Mouse (Mus musculus) inflammation-experienced regulatory T-cells (primary cell): ENCODE measurements around the gene Nop9. TPM values are rescaled to one million over a fixed set of nuclear protein-coding genes. Genes with fewer than 3 reads are reported as not detected.

Experiments used
- polyA plus RNA-seq, 2 experiments: library from polyadenylated mRNA; unstranded; fragments of 100-300 nt; shearing (Covaris generic); gene quantifications; one replicate each; pipeline ENCODE4 v1.2.1; 2017

The Nop9 gene
- 10 to 100 TPM; 45.0 to 53.1 TPM for polyA plus RNA-seq

DNA sequence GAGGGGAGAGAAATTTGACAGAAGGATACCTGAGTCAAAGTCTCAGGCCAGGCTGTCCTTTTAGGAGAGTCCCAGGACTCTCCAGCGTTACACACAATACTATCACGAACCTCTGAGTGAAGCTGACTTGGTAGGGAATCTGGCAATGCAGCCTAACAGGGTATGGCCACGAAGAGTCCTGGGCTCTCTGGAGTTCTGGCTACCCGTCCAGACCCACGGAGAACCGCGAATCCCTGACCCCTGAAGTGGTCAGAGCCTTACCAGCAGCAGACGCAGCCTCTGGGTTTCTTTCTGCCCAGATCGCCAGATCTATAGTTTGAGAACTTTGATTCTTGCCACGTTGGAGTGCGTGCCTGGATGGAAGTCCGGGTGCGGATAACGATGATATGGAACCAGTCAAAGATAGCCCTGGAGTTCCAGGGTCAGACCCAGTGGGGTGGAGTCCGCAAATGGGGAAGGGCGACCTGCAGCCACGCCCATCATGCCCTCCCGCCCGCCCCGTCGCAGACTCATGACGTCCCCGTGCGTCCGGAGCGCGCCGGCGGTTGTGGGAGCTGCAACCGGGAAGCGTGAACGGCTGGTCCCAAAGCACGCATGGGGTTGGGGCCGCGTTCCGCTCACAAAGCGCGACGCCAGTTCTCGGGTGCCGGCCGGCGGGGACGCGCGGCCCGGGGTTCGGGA is at the start of gene Nop9, which contains the start of gene Dhrs1:
TSS of gene Nop9 (plus strand) at position 514 of the 681 bp plus-strand sequence.
TSS of gene Dhrs1 (minus strand) at position 511 of the 681 bp plus-strand sequence.

GRCm38 (mm10) chr14:55713729-55714122 is 31.8 kb upstream of the Nop9 start, which contains the start of gene Tgm1:
Tgm1 (minus strand) TSS chr14:55713926.

GRCm38 (mm10) chr14:55721700-55722437 is 23.6 kb upstream of the Nop9 start, which contains the start of gene Rabggta:
Rabggta (minus strand) TSS chr14:55722263.

GRCm38 (mm10) chr14:55758363-55758784 is 12.9 kb downstream of the Nop9 start, which contains the start of gene Cideb:
Cideb (minus strand) TSS chr14:55758458.

GRCm38 (mm10) chr14:55761163-55761562 is 15.7 kb downstream of the Nop9 start, which contains the start of gene Ltb4r2:
Ltb4r2 (plus strand) TSS chr14:55761428.

DNA sequence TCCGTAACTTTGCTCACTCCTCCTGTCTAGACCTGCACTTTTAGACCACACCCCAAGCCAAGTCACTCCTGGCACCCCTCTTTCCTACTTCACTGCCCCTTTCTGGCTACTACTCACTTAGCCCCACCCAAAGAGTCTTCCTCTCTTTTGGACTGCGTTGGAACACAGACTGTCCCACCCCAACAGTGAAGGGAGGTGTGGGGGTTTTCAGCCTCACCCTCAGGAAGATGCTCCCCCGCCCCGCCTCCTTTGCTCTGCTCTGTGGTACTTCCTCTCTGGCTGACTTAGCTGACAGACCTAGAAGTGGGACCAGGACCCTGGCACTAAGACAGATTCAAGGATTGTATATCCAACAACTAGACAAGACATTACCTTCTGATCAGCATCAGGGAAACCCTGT is 20.2 kb downstream of the Nop9 start, which contains the start of gene Ltb4r1:
TSS of gene Ltb4r1 (plus strand) at position 267 of the 400 bp plus-strand sequence.

DNA sequence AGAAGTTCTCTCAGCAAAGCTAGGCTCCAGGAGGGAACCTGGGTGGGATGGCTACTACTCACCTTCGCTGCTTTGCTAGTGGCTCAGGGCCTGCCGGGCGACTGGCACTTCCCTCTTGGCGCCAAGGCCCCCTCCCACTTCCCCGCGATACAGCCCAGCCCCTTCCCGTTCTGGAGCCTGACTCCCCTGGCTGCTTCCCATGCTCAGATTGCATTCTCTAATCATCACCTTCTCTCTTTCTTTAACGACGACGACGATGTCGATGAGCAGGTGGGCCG is 38.4 kb downstream of the Nop9 start, which contains the start of gene Adcy4:
TSS of gene Adcy4 (minus strand) at position 138 of the 278 bp plus-strand sequence.

GRCm38 (mm10) chr14:55788256-55789050 is 43.0 kb downstream of the Nop9 start, which contains the start of gene Ripk3:
Ripk3 (minus strand) TSS chr14:55788865.

Other genes with a start within 250 kb of the Nop9 start
- 1 to 10 TPM in 1 of 2 experiments, under 1 TPM in 1; 0.18 to 1.1 TPM for gene Cpne6, start 235.2 kb upstream of the Nop9 start, polyA plus RNA-seq
- gene Nrl, start 220.7 kb upstream of the Nop9 start, polyA plus RNA-seq: 1 to 10 TPM in 1 of 2 experiments, under 1 TPM in 1; 0.36 to 1.6 TPM
- 10 to 100 TPM; 21.5 to 51.6 TPM for gene Pck2, start 205.4 kb upstream of the Nop9 start, polyA plus RNA-seq
- gene Dcaf11, start 185.7 kb upstream of the Nop9 start, polyA plus RNA-seq: 100 to 1,000 TPM; 141 to 145 TPM
- gene A730061H03Rik, start 185.3 kb upstream of the Nop9 start, polyA plus RNA-seq: 1 to 10 TPM; 4.4 to 6.9 TPM
- gene Fitm1, start 170.1 kb upstream of the Nop9 start, polyA plus RNA-seq: not detected
- 1,000 to 10,000 TPM; 1,004 to 1,125 TPM for gene Psme1, start 167.6 kb upstream of the Nop9 start, polyA plus RNA-seq
- 10 to 100 TPM; 32.7 to 34.1 TPM for gene Emc9, start 160.4 kb upstream of the Nop9 start, polyA plus RNA-seq
- 100 to 1,000 TPM; 686 to 830 TPM for gene Psme2, start 154.6 kb upstream of the Nop9 start, polyA plus RNA-seq
- 10 to 100 TPM; 61.0 to 75.2 TPM for gene Rnf31, start 154.0 kb upstream of the Nop9 start, polyA plus RNA-seq
- 100 to 1,000 TPM; 149 to 175 TPM for gene Irf9, start 142.1 kb upstream of the Nop9 start, polyA plus RNA-seq
- 10 to 100 TPM in 1 of 2 experiments, 1 to 10 TPM in 1; 2.7 to 16.9 TPM for gene Rec8, start 127.7 kb upstream of the Nop9 start, polyA plus RNA-seq
- 10 to 100 TPM; 50.2 to 65.2 TPM for gene Ipo4, start 109.7 kb upstream of the Nop9 start, polyA plus RNA-seq
- gene Gm49378, start 107.8 kb upstream of the Nop9 start, polyA plus RNA-seq: 1 to 10 TPM; 1.4 to 3.0 TPM
- gene Tm9sf1, start 101.9 kb upstream of the Nop9 start, polyA plus RNA-seq: 10 to 100 TPM; 73.1 to 82.7 TPM
- 1 to 10 TPM; 1.4 to 2.1 TPM for gene Tssk4, start 95.5 kb upstream of the Nop9 start, polyA plus RNA-seq
- gene Mdp1, start 85.2 kb upstream of the Nop9 start, polyA plus RNA-seq: 100 to 1,000 TPM in 1 of 2 experiments, 10 to 100 TPM in 1; 97.3 to 101 TPM
- 10 to 100 TPM; 41.6 to 61.3 TPM for gene Gmpr2, start 73.8 kb upstream of the Nop9 start, polyA plus RNA-seq
- 100 to 1,000 TPM; 358 to 380 TPM for gene Nedd8, start 73.6 kb upstream of the Nop9 start, polyA plus RNA-seq
- 10 to 100 TPM; 57.8 to 66.2 TPM for gene Tinf2, start 63.9 kb upstream of the Nop9 start, polyA plus RNA-seq
- under 1 TPM; 0.14 to 0.76 TPM for gene Tgm1, start 31.8 kb upstream of the Nop9 start, polyA plus RNA-seq
- gene Rabggta, start 23.4 kb upstream of the Nop9 start, polyA plus RNA-seq: 10 to 100 TPM; 54.5 to 89.6 TPM
- gene Dhrs1, start within 50 bp of the Nop9 start, polyA plus RNA-seq: 10 to 100 TPM; 21.9 to 45.9 TPM
- gene Cideb, start 12.8 kb downstream of the Nop9 start, polyA plus RNA-seq: not detected
- 1 to 10 TPM in 1 of 2 experiments, under 1 TPM in 1; 0.35 to 1.1 TPM for gene Ltb4r2, start 15.7 kb downstream of the Nop9 start, polyA plus RNA-seq
- gene Ltb4r1, start 20.3 kb downstream of the Nop9 start, polyA plus RNA-seq: 10 to 100 TPM in 1 of 2 experiments, 1 to 10 TPM in 1; 1.2 to 10.9 TPM
- gene Adcy4, start 38.4 kb downstream of the Nop9 start, polyA plus RNA-seq: under 1 TPM; 0.04 to 0.45 TPM
- 10 to 100 TPM; 62.4 to 75.6 TPM for gene Ripk3, start 43.2 kb downstream of the Nop9 start, polyA plus RNA-seq
- 1 to 10 TPM in 1 of 2 experiments, not detected in 1; 1.6 TPM for gene Nfatc4, start 77.5 kb downstream of the Nop9 start, polyA plus RNA-seq
- gene Nynrin, start 108.3 kb downstream of the Nop9 start, polyA plus RNA-seq: 1 to 10 TPM in 1 of 2 experiments, under 1 TPM in 1; 0.22 to 1.5 TPM
- under 1 TPM; 0.33 to 0.48 TPM for gene Cbln3, start 138.7 kb downstream of the Nop9 start, polyA plus RNA-seq
- gene Khnyn, start 139.3 kb downstream of the Nop9 start, polyA plus RNA-seq: 10 to 100 TPM; 67.6 to 78.9 TPM
- gene Sdr39u1, start 154.6 kb downstream of the Nop9 start, polyA plus RNA-seq: 10 to 100 TPM; 72.3 to 79.5 TPM
- gene Cma1, start 199.0 kb downstream of the Nop9 start, polyA plus RNA-seq: not detected
- gene Cma2, start 205.3 kb downstream of the Nop9 start, polyA plus RNA-seq: not detected